Mouse (Mus musculus) frontal cortex, adult (tissue): ENCODE measurements around the gene Rftn1.

Experiments used
- ATAC-seq: cut with Nextera tagmentation; 2 replicates; pipeline ENCODE4 v1.9.2; 2017; ENCODE audit warnings: mild to moderate bottlenecking, moderate library complexity, mixed read lengths; ENCODE audit not compliant: low TSS enrichment

Gene Rftn1

DNA sequence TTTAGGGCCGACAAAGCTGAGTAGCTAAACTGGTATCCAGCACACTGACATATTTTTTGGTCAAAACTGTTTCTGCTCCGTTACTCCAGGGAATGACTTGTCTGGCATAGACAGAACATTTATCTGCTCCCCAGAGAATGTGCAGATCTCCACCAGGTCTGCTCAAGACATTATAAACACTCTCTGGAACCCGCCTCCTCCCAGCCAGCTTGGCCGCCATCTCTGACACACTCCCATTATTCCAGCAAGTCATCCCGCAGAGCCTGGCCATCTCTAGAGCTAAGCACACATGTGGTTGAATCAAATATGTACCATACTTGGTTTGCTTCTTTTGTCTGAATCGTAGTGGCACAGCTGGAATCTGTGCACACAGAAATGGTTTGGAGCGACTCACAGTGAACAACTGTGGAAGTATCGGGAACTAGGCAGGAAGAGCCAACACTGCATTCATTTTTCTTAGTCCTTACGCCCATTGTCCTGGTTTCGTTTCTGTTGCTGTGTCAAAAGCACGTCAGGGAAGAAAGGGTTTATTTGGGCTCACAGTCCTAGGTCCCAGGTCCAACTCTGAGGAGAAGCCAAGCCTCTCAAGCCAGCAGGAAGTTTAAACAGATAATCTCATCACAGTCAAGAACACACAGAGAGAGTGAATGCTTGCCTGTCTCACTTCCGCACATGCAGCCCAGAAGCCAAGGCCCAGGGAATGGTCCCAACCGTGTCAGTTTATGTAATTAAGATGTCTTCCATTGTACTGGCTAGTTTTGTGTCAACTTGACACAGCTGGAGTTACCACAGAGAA, 126.4 kb downstream of the Rftn1 start:
- 0 out of 2 replicates have a peak, but pooled peaks have one; percentile 23 for ATAC-seq

DNA sequence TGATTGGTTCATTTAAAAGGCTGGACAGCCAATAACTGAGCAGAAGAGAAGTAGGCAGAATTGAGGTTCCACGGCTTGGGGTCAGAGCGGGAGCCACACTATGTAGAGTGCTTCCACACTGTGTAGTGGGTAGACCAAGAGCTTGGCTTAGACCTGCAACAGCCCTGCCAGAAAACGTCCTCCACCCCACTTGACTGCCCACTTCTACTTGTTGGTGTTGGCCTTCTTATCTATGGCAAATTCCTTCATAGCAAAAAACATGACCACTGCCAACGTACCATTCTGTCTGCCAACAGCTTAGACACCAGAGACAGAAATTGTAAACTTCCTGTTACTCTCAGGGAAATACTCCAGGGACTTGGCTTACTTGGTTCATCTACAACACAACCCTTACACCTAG, 127.8 kb downstream of the Rftn1 start:
- ATAC-seq: no peak

DNA sequence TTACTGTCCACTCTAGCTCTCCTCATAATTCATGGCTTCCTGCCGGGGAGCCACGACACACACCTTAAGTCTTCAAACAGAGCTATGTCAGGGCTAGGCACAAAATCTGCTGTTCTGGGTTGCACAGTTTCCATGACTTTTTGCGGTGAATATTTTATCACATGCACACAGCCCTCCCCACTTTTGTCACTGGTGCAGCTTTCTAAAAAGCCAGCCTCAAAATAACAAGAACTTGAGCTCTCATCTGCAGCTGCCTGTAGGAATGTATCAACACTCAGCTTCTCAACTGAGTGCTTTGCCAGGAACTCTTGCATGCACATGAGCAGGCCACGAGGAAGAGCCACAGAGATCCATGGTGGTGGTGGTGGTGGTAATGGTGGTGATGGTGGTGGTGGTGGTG, 129.0 kb downstream of the Rftn1 start:
- peak; percentile 72 for ATAC-seq

DNA sequence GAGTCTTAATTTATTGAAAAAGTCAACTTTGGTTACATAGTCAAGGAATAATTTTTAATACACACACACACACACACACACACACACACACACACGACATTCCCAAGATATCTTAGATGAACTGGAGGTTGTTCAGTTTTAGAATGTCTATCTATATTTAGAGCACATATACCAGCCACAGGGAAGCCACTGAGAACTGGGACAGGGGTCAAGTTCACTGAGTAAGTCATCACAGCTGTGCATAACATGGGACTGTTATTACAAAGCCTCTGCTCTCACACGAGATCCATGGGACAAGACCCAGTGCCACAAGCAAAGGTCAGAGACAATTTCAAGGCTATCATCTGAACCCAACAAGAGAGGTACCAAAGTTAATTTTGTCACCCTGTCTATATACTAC, 130.3 kb downstream of the Rftn1 start:
- no peak for ATAC-seq

DNA sequence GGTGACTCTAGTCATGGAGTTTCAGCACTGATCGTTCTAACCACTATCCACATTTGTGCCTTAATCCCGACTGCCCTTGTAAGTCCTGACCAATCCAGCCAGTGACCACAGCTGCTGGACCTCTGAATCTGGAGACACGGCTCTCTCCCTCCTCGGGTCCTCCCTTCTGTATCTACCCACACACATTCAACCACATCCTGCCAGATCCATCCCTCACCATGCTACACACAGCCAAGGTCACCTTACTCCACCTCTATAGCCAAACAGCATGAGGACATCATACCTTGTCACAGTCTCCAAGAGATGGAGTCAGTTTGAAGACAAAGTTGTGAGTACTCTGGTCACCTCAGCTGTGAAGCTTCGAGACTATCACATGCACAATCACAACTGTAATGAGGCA, 131.1 kb downstream of the Rftn1 start:
- ATAC-seq: no peak

DNA sequence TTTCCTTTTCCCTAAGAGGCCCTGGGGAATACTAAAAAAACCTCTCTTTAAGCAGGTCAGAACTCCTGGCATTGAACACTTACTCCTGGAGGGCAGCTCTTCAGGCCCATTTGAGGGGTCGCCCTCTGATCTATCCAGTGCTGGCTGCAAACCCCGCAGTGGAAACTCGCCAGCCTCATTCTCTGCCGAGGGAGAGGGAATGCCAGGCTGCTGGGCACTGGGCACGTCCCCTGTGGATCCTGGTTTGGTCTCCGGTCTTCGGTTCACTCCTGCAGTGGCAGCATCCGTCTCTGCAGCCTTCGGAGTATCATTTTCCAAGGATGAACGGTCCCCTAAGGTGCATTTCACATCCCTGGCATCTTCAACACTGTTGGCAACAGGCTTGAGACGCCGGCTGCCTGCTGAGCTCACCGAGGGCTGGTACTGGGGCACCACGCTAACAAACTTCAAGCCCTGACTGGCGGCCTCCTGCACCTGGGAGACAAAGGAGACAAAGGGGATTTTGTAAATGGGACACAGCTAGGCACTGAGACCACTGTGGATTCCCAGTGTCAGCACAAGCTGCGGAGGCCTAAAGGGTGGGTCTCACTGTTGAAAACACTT, 135.2 kb downstream of the Rftn1 start:
- ATAC-seq: no peak

DNA sequence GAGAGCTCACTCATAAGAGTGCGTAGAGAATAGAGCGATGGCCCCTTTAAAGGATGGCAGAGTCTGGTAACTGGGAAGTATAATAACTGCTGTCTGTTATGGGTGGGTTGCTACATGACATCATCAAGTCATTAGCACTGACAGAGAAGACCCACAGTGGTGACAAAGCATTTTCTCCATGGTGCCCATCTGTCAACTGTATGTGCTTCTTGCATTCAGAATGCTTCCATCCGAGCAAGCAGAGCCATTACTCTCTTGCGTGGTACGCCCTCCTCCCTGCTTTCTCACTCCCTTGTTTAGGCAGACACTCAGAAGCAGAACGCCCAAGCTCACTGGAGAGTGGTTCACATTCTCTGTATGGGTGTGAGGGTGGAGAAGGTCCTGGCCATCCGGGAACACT, 135.9 kb downstream of the Rftn1 start:
- ATAC-seq: peak; percentile 79

DNA sequence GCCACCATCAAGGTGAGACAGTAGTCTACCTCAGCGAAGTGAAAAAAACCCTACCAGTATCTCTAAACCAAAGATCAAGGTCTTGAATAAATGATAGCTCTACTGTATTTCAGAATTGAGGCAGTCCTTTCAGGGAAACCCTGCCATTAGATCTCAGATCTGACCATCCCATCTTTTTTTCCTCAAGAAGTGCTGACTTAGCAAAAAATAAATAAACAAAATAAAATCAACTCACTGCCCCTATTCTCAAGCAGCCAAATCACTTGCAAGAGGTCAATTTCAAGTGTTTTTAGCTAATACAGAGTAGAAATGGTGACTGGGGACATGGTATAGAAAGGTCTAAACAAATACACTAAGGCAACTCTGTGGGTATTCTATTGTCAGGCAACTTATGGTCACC, 136.5 kb downstream of the Rftn1 start:
- ATAC-seq: no peak

DNA sequence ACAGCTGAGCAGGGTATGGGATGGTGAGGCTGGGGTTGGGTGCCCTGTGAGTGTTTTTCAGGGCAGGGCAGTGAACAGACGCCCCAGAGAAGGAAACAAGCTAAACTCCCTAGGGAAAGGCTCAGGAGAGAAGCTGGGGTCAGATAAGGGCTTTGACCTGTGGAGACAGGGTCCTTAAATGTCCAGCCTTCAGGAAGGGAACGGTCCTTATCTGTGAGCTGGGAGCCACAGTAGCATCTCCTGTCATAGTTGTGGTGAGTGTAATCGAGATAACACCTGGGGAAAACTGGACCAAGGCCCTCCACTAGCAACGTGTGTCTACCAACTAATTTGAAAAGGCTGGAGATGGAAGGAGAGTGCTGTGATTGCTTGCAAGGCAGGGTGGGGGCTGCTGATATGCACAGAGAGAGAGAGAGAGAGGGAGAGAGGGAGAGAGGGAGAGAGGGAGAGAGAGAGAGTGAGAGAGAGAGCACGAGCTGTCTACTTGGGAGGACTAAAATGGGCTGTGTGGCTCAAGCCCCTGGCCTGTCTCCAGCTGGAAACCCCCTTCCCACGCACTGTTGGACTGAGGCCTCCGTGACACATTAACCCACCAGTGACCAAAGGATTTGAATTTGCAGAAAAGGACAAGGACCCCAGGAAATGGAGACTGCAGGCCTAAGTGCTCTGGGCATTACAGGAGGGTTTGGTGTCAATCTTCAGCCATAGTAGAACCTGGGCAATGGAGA, 137.6 kb downstream of the Rftn1 start:
- no peak for ATAC-seq

DNA sequence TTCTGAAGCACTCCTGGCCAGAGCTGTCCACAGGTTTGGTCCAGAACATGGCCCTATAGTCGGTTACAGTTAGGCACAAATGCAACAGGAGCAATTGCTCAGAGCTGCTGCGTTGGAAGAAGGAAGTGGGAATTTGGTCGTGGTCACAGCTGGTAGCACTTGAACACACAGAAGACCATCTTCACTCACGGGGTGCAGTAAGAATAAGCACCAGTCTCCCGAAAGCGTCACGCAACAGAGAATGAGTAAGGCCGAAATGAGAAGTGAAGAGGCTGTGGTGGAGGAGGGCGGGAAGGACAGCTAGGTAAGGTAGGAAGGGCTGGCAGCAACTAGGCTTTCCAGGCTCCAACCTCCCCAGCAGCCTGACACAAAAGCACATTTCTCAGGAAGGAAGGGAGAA, 140.0 kb downstream of the Rftn1 start:
- peak; percentile 45; the same call in 1 of the 2 replicates for ATAC-seq

DNA sequence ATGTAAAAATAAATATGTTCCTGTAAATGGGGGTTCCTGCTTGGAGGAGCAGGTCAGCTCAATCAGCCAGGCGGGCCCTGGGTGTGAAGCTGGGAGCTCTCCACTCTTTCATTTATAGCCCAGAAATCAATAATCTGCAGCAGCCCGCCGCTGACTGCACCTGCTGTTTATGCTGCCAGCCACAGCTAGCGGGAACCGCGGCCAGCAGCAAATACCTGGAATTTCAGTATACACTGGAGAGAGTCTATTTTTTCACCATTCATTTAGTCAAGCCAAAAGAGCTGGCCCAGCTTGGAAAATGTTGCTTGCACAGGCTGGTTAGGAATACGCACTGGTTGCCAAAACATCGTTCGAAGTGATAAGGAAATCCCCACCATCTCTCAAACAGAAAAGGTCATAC, 142.3 kb downstream of the Rftn1 start:
- ATAC-seq: no peak

DNA sequence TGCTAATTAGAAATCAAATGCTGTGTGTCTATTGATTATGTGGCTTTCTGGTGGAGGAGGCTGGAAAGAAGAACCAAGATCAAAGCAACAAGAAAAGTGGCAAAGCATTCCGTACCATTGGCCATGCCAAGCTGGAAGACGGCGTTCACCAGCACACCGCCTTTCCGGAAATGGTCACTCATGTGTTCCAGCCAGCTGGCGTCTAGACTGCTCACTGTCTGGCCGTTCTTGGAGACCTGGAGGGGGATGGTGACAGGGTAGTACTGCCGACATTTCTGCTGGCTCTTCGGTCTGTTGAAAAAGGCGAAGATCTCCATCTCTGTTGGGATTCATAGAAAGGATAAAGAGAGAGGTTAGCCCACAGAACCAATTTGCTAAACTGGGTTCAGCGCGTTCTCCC, 143.3 kb downstream of the Rftn1 start:
- ATAC-seq: no peak

DNA sequence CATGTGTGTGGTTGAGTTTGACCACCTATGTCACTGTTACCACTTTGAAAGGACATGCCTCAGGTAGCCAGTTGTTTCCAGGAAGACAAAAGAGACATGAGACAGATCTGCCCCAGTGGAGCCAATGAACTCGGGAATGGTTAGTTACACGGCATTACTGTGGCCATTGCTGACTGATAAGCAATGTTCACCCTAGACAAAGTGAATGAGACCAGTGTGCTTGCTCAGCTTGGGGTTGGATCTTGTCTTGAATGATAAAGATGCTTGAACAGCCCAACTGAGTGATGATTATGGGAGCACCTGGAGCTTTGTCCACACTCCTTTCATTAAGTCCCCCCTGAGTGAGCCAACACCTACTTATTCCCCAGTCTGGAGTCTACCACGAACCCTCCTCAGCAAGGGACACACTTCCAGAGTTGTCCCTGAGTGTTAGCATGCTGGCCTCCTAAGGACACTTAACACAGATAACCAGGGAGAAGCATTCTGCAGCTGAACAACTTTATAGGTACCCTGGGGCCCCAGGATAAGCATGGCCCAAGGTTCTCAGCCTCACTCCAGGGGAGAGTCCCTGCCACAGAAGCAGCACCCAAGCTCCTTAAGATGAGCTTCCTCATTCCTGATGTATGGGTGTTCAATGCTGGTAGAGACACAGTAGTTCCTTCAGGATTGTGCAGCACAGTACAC, 149.6 kb downstream of the Rftn1 start:
- ATAC-seq: no peak

DNA sequence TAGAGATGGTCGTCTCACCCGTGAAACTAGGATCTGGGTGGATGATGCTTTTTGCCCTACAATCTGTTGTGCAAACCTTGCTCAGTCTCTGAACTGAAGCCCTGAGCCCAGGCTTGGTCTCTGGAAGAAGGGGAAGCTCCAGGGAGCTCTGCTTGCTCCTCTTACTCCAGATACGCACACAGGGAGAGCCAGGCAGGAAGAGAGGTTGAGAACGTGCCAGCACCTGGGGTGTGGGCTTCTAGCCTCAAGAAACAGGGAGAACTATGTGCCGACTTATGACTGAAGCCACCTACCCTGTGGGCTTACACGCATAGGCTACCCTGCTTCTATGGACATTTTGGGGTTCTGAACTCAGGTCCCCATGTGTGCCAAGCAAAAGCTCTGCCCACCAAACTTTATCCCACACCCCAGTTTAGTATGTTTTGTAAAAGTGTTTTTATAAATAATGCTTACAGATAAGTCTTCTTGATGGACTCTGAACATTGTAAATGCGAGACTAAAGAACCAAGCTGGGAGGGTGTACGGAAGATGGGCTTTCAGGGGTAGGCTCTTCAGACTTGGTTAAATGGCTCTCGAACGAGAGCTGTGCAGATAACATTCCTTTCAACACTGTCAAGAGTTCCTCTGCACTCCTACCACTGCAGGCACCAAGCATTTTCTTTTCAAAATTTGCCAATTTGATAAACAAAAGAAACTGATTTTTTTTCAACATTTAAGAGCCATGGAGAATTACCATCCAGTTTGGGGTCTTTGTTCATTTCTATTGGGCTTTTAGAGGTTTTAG, 152.4 kb downstream of the Rftn1 start:
- ATAC-seq: no peak

DNA sequence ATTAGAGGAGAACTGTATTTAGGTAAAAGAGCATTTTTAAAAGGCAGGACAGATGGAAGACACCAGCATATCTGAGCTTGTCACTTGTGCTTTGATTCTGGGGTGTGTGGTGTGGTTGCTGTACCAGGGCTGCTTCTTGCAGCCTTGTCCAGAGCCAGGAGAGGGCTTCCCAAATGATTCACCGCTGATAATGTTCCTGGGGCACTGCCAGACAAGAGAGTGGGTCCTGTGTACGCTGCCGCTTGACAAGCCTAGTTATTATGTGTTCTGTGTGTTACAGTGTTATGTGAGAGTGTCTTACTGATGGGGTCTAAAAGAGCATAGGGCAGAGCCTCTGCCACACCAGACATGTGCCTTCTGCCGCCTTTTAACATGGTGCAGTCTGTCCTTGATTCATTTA, 153.1 kb downstream of the Rftn1 start:
- no peak for ATAC-seq

DNA sequence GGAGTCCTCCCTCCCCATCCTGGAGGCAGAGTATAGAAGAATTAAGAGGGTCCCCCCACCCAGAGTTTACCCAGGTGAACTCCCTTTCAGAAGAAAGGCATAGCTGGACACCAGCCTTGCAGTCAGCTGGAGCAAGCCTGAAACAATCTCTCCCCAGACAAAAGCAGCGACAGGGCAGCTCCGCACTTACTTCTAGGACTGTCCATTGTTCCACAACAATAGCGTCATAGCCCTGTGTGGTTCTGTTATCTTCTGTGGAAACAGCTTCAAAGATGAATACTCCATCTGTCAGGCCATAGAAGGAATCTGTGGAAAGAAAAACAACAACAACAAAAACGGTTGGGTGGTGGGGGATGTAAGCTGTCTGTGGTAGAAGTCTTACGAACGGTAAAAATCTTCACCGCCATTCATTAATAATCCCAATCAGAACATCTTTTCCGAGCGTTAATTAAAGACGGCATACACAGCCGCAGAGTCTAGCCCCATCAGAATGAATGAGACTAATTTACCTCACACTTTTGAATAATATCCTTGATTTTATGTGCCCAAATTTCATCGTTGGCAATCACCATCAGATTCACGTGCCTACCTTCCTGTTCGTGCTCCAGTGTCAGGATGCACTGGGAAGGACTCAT, 153.6 kb downstream of the Rftn1 start:
- ATAC-seq: no peak

DNA sequence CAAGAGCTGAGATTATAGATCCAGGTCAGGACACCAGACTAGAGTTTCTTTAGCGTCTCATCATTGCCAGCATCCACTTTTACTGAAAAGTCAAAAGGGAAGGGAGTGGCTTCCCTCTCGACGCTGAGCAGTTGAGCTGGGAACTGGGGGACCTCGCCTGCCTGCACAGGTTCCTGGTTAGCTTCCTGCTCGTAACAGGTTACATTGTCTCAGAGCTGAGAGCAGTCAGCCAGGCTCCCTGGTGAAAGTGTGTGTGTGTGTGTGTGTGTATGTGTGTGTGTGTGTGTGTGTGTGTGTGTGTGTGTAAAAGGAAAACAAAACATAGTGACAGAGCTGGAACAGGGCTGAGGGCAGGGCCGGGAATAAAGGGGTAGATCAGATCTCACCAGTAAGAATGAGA, 156.8 kb downstream of the Rftn1 start:
- no peak for ATAC-seq

DNA sequence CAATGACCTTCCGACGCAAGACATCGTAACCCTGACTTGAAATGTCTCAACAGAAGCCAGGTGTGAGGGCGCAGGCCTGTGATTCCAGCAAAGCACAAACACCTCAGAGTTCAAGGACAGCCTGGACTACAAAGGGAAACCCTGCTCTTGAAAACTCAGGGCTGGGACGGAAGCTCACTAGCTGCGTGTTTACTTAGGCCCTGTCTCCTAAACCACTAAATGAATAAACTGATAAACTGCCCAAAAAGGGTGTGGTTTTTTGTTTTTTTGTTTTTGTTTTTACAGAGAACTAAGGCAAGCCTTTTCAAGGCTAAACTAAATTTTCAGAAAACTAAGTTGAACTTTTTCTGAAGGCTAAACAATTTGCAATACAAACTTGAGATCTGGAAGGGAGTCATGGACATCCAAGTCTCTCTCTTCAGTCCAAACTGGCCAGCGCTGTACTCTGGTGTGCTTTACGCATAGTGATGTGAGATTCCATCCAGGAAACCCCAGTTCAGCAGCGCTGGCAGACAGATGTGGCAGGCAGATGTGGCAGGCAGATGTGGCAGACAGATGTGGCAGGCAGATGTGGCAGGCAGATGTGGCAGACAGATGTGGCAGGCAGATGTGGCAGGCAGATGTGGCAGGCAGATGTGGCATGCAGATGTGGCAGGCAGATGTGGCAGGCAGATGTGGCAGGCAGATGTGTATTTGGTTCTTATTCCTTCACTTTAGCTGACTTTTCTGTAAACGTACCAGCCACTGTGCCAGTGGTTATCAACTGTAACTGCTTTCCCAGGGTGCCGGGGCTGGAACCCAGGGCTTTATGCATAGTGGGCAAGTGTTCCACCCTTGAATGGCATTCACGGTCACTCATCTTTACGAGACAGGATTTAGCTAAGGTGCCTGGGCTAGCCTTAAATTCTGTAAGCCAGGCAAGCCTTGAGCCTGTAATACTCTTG, 158.7 kb downstream of the Rftn1 start:
- ATAC-seq: no peak

DNA sequence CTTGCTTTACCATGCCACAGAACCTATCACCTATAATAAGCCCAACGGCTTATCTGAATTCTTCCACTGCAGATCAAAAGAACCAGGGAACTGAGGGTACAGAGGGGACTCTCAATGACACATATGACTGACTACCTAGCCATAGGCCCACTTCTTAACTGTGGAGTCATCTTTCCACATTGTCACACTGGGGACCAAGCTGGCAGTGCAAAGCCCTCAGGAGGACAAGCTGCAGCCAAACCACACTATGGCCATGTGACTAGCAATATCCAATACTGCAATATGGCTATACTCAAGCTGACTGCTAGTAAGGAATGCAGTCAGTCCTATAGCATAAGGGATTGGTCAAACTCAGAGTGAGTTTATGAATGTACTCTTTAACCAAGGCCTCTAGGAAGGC, 164.8 kb downstream of the Rftn1 start:
- no peak for ATAC-seq

DNA sequence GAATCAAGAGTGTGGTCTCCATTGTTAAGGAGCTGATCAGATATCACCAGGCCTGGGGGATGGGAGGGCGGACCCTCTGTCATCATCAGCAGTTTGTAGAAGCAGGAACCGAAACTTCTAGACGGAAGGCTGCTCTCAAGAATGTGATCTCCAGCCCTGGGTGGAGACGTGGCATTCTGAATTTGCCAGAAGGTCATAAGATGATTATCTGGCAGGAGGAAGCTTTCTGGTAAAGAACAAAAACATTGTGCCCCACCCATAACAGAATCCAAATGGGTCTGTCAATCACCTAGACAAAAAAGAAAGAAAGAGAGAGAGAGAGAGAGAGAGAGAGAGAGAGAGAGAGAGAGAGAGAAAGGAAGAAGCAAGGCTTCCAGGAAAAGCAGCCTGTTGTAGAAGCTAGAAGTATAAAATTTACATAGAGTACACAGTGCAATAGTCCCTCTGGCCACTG, 165.3 kb downstream of the Rftn1 start:
- no peak for ATAC-seq
